Mouse (Mus musculus): Measurements from ENCODE around the gene Cdc42ep4.
A peak's percentile ranks its signal among the peaks of the same experiment; 100 is the strongest.

Cdc42ep4 gene

DNA sequence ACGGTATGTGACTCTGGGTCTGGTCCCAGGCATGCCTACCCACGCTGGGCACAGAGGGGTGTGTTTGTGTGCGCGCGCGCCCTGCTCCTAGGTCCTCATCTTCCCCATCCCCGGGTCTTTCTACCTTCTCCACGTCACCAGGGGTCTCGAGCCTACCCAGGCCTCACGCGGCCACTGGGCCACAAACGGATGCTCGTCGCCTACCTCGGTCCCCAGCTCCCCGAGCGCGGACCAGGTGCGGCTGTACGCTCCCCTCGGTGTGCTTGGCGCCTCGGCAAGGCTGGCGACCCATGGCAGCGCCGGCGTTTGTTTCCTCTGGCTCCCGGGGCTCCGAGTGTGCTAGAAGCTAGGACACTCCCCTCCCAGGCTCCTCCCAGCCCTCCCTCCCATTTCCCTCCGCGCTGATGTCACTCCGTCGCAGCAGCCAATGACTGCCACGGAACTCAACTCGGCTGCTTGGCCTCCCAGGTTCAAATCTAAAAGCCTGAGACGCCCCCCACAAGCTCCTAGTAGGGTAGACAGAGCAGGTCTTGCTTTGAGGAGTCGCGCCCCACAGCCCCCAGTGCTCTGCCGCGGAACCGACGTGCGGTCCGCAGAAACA is at the start of gene Cdc42ep4:
TSS of gene Cdc42ep4 (minus strand) at position 398 of the 601 bp plus-strand sequence.
- peak; percentile 96 for DNase-seq (ENCODE audit: low read depth, low spot score)

DNA sequence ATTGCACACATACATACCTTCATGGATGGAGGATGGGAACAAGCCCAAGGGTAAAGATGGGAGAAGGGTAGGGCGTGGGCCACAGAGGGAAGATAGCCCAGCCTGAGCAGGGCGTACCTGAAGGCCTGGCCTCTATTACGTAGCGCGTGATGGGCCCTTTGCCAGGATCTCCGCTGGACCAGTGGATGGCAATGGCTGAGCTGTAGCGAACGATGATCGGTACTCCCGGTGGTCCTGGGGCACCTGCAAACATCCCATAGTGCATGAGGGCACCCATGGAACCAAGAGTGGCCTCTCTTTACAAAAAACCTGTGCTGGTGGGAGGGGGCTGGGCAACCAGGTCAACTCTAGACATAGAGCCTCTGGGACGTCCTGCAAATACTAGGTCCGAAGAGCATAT is 48.3 kb upstream of the Cdc42ep4 start:
- DNase-seq (ENCODE audit: low read depth, low spot score) = no peak

DNA sequence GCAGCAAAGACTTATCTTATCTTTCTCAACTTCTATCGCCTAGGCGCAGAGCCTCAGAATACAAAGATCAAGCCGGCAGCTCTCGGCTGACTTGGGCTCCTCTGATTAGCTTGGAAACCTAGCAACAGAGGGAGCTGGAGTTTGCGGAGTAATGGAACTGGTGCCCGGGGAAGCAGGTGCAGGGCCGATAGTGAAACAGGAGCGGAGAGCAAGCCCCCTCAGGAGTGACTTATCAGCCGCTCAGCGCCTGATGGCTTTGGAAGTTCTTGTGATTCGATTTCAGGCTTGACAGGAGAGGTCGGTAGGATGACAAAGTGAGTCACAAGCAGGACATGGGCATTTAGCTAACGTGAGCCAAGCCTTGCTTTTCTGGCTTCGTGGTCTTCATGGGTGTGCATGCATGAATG is 47.4 kb upstream of the Cdc42ep4 start:
- DNase-seq (ENCODE audit: low read depth, low spot score) = no peak

DNA sequence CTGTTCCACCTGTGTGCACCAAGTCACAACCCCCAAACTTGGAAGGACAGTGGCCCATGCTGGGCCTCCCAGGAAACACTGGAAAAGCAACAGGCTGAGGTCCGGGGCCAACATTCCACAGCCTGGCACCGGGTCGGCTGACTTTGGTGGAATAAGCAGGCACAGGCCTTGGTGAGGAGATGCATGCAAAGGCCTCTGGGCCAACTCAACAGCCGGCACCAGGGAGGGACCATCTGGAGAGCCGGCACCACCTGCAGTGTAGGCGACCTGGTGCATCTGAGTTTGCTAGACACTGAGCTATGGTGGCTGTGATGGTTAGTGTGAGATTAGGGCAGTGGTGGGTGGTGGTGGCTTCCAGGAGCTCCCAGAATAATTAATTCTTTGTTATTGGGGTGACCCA is 46.3 kb upstream of the Cdc42ep4 start:
- DNase-seq (ENCODE audit: low read depth, low spot score) = no peak

DNA sequence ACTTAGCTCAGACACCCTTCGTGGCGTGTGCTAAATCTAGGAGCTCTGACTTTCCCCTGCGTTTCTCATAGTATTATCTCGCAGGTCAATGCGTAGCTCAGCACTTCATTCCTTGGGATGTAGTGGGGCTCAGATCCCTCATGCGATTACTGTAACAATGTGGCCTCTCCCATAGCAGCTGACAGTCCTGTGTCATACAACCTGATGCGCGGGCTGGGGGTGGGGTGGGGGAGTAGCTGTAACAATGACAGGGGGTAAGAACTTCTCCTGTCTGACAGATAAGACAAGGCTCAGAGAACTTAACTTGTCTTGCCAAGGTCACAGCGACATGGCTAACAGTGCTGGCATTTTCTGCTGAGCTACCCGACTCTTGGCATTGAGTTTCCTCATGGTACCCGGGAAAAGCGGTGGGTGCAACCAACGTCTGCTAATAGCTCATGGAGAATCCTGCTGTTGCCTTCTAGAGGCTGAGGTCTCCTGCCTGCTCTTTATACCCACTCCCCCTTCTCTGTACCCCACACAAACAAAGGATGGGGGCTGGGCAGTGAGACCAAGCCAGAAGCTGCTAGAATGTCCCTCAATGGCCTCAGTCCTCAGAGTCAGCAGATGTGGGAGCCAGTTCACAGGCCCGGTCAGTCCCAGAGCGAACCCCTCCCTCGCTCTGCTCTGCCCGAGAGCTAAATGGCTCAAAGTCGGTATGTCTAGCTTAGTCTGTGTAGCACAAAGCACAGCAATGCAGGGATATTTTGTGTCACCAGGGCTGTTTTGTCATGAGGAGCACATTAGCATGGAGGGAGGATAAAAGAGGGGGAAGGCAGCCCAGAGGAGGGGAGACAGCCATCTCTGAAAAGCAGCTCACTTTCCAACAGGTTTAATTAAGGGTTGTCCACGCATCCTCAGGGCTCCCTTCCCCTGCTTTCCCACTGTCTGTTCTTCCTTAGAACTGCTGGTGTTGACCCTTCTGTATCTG is 45.6 kb upstream of the Cdc42ep4 start:
- DNase-seq (ENCODE audit: low read depth, low spot score) = no peak

DNA sequence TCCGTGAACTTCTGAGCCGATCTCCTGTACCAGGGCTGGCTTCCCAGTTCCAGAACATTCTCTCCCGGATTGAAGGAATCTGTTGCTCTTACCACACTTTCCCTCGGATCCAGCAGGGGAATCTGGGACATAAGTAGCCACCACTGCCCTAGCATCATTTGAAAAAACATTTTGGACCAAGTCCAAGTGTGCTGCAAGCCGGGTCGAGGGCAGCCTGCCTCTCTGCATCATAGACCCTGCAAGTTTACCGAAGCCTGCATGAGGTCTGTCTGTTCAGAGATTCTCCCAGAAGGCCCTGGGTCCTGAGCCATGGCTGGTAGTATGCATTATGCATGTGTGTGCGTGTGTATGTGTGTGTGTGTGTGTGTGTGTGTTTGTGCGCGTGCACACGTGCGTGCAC is 44.2 kb upstream of the Cdc42ep4 start:
- no peak for DNase-seq (ENCODE audit: low read depth, low spot score)

DNA sequence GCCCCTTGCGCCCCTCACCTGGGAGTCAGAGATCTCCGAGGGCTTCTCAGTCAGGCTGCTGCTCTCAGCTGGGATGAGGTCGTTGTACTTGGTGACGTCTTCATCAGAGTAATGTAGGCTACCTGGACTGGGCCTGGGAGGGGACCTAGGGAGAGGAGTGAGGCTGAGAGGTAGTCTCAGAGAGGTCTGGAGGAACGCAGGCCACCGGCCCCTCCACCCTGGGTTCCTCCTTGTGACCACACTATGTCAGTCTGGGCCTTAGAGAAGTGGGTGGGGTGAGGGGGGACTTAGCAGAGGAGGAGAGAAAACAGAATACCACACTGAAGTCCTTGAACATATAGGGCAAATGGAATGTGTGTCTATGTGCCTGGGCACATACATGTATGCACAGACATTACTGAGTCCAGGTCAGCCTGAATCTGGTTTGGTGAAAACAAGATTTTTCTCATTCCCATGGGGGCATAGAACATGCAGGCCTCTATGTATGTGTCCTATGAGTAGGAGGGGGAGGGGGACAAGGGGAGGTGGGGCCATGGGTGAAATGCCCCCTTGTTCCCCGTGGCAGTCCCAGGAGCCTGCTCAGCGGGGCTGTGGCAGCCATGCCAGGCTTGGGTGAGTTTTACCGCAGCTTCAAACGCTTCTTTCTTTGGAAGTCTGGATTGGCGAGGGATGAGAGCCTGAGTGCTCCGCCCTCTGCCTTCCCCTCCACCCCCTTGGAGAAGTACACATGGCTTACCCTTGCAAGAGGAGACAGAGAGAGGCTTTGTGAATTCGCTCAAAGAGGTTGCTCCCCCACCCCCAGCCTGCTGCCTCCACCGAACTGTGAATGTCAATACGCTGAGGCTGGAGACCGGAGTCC is 39.9 kb upstream of the Cdc42ep4 start:
- DNase-seq (ENCODE audit: low read depth, low spot score) = no peak

DNA sequence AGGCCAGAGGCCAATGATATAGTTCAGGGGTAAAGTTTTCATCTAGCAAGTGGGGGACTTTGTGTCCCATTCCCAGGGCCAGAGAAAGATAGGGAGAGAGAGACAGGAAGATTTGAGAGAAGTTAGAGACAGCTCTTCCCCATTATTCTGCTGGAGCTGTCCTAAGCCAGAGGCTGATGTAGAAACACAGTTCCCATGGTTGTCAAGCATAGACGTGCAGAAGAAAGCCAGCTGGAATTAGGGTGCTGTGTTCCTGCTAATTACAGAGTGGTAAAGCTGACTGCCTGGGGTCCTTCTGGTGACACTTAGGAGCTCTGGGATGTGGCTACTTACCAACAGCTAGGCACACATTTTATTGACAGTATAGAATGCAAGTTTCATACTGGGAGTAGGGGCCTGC is 37.4 kb upstream of the Cdc42ep4 start:
- DNase-seq (ENCODE audit: low read depth, low spot score) = no peak

DNA sequence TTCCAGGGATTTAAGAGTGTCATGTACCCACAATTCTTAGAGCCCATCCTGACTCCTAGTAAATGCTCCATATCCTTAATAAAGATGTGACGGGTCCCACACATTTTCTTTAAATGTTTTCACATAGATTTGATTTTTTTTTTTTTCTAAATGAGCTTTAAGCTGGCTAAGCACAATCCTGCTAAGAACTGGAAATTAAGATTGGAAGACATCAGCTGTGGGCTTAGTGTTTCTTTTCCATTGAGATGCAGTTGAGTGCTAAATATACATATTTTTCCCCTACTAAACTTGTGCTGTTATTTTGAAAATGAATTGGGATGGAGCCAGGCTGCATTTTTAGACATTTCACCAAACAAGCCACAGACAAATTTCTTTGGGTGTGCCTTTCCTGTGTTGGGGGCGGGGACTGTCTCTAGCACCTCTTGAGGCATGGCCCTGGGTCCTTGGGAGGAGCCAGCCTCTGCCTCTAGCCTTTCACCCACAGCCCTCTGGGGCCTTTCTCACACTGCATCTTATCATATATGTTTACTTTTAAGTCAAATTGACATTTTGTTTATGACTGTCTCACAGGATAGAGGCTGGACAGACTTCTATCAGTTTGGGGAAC is 36.6 kb upstream of the Cdc42ep4 start:
- DNase-seq (ENCODE audit: low read depth, low spot score) = peak; percentile 33

DNA sequence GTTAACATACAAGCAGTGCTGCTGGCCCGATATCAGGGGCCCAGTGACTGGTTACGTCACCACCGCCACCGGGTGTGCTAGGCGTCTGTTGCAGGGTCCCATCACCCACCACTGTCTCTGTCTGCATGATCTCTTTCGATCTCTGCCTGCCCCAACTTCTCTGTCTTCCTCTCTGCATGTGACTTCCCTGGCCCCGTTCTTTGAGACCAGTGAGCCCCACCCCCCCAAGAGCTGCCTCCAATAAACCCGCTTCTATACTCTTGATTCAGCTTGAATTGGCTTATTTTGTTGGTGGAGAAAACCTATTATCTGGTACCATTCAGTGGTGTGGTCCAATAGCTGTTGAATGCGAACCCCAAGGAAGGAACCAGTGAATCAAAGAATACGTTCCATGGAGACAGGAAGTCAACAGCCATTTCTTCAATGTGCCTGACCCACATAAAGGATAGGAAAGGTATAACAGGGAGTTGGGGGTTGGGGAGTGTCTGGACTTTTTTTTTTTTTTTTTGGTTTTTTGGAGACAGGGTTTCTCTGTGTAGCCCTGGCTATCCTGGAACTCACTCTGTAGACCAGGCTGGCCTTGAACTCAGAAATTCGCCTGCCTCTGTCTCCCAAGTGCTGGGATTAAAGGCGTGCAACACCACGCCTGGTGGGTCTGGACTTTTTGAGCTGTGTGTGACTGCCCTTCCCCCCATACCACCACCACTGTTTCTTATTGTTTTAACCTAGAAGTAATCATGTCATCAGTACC is 35.9 kb upstream of the Cdc42ep4 start:
- DNase-seq (ENCODE audit: low read depth, low spot score) = no peak

DNA sequence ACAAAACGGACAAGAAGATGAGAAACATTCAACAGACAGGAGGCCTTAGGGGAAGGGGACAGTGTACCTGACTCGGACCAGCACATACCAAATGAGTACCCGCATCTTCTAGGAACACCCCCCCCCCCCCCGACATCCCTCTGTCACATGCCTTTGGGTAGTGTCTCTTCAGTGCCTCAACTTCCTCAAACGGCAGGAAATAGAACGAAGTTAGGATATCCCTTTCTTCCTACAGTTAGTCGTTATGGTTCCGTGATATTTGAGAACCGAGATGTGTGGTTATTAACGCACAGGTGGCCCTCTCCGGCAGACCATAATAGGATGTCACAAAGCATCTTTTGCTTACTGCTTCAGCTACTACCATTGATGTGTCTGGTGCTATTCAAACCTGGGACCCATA is 35.3 kb upstream of the Cdc42ep4 start:
- no peak for DNase-seq (ENCODE audit: low read depth, low spot score)

DNA sequence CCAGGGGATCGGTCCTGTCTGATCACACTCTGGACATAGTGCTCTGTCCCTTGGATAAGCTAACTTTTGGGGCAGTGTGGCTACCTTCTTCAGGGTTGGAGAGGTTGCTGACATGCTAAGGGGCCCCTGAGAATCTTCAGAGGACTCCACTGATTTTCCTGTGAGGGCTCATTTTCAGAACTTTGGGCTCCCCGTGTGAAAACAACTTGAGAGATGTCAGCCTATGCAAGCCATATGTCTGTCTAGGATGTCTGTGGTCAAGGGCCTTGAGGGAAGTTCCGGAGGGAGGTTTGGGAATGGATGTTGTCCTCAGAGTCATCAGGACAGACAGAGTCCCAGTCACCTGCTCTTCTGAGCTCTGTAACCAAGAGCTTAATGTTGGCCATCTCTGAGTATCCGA is 34.7 kb upstream of the Cdc42ep4 start:
- no peak for DNase-seq (ENCODE audit: low read depth, low spot score)

DNA sequence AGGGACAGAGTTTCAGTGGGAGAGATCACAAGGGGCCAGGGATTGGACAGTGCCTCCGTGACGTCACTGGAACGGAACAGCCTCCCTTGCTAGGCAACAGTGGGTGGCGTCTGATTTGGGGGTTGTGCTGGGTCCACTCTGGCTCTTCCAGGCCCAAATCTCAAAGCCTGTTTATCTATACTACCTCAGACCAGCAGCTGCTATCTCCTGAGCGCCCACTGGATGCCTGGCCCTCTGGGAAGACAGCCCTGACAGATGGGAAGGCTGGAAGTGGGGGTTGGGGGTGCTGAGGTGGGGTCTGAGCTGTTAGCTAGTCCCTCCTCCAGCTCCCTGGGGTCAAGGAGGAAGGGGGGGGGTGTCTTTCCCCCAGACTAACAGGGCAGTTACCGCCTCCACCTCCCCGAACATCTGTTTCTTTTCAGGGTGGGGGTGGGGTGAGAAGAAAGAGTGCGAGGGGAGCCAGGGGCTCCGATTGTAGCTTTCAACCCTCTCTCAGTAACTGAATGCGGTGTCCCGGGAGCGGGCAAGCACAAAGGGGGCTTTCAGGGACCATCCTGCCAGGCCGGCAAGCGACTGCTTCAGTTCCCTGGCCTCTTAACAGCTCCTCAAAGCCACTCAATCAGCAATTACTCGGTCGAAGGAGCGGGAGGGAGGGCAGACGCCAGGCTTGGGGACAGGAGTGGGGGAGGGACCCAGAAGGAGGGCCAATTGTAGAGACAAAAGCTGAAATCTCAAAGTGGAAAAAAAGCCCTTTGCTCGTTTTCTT is 33.9 kb upstream of the Cdc42ep4 start:
- no peak for DNase-seq (ENCODE audit: low read depth, low spot score)

DNA sequence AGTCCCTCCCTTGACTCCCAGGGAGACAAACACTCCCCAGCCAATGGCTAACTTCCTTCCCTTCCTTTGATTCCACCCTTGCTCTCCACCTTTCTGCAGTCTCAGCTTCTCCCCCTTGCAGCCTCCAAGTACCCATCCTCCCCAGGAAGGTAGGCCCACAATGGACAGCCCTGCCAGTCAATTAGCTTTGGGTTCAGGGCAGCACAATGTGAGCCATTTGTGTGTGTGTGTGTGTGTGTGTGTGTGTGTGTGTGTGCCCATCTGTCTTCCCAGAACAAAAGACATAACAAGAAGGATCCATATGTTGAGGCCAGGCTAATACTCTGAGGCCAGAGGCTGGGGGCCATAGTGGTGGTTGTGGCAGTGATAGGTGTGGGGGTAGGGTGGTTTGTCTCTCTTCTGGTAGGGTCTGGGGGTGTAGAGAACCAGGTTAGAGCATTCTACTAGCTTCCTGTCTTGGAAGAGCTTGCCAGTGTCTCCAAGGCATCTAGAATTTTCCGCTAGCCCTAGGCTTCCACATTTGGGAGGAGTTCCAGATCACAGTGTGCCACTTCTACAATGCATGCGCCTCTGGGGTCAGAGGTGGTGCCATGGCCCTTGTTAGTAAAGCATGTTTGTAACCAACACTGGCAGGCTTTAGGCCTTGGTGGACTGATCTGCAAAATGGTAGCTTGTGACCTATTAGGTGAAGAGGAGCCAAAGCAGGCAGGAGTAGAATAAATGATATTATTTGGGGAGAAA is 33.1 kb upstream of the Cdc42ep4 start:
- DNase-seq (ENCODE audit: low read depth, low spot score) = no peak

DNA sequence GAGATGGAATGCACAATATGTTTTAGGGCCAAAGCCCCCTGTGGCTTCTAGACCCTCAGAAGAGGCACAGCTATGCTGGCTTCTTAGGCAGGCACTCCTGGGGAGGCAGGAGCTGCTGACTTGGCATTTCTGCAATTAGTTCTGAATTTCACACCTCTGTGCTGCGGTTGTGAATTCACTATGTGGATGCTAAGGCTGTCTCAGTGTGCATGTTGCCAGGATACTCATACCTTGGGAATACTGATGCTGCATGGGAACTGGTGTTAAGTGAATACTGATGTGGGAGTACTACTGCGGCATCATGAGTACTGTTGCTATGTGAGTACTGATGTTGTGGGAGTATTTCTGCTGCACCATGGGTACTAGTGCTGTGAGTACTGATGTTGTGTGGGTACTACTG is 30.8 kb upstream of the Cdc42ep4 start:
- no peak for DNase-seq (ENCODE audit: low read depth, low spot score)

DNA sequence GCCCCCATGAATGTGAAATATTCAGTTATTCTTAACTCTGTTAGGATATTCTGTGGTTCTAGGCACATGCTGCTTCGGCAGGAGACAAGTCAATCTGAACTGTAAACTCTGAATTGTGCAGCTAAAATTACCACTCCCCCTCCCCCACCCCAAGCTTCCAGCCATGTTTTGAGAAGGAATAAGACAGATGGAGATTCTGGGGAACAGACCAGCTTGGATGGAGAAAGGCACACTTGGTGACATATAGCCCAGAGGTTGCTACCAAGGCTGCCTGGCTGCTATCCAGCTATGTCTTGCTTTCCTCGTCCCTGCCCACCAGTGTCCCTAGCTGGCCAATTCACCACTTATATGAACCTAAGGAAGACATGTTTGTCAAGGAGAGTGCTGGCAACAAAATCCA is 30.3 kb upstream of the Cdc42ep4 start:
- no peak for DNase-seq (ENCODE audit: low read depth, low spot score)

DNA sequence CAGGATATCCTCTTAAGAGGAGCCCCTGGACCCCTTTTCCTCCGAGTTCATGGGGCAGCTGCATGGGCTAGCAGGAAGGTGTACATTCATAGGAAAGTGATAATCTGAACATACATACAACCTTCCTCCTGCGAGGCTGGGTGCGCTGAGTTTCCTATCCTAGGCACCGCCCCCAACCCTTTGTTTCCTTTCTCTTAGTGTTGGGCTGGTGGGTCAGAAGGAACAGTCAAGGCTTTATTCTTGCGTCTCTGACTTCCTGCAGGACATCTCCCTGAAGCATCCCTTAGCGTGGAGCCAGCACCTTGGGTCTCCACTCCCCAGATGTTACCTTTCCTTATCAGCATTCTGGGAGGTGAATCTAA is 28.0 kb upstream of the Cdc42ep4 start:
- DNase-seq (ENCODE audit: low read depth, low spot score) = no peak

DNA sequence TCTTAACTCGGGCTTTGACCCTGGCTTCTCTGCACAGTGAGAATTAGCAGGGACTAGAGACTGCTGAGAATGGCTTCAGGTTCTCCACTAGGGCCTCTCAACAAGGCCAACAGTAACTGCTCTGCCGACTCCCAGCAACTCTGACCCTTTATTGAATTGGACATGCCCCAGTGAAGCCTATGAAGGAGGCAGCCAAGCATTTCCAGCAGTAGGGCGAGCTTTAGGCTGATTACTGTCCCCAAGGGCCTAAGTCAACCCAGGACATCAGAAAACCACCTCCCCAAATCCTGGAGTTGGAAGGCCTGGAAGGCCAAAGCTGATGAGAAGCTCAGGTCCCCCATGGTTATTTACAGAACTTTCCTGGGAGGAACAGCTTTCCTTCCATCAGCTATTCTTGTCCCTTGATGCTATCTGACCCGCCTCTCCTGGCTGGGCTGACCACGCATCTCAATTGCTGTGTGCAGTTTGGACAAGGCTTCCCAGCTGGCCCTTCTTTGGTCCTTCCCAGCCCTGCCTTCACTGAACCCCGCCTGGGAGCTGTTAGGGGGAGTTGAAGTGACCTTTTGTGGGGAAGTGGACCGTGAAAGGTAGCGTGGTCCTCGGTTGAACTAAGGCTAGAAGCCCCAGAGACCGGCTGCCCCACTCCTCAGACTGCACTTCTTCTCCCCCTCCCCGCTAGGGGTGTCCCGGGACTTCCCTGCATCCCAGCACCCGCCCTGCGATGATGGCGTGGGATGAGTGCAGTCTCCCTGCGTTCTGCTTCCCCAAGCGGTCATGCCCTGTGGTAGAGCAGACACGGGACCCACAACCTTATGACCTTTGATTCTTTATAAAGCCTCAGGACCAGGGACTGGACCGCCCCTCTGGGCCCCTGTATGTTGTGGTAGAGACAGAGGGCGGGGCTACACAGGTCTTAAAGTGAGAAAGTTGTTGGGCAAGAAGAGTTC is 27.3 kb upstream of the Cdc42ep4 start:
- DNase-seq (ENCODE audit: low read depth, low spot score) = no peak
